Mouse (Mus musculus): Measurements from ENCODE around the gene Fut4.

GRCm38 (mm10) chr9:14721610-14722009 is 30.6 kb downstream of the Fut4 start:
- TF ChIP-seq CTCF (IDR thresholded peaks at IDR 0.05; ENCODE audit: borderline replicate concordance, insufficient read depth, low read length) (no peak), POLR2A (IDR thresholded peaks at IDR 0.05; ENCODE audit: low read depth, low read length) (no peak)

Measured in embryonic fibroblast, embryonic 13.5 days (primary cell).